Mouse (Mus musculus) splenic B cell, adult 2 months (primary cell): ENCODE results near the gene Rbm26.

ENCODE experiments used
- DNase-seq: peaks from one replicate; pipeline ENCODE4 v3.0.0-alpha.2; 2011; ENCODE audit warnings: low read depth, low spot score
- H3K27me3 ChIP-seq: 2 replicates; pipeline ENCODE4 v1.6.1; 2012; ENCODE audit warnings: mild to moderate bottlenecking, low read length, moderate library complexity, mixed read lengths; ENCODE audit not compliant: control insufficient read depth, poor library complexity, insufficient read depth, severe bottlenecking
- H3K36me3 ChIP-seq: 2 replicates; pipeline ENCODE4 v1.6.1; 2012; ENCODE audit warnings: mild to moderate bottlenecking, low read length, moderate library complexity, mixed read lengths; ENCODE audit not compliant: control insufficient read depth, poor library complexity, insufficient read depth, severe bottlenecking

Gene Rbm26

DNA sequence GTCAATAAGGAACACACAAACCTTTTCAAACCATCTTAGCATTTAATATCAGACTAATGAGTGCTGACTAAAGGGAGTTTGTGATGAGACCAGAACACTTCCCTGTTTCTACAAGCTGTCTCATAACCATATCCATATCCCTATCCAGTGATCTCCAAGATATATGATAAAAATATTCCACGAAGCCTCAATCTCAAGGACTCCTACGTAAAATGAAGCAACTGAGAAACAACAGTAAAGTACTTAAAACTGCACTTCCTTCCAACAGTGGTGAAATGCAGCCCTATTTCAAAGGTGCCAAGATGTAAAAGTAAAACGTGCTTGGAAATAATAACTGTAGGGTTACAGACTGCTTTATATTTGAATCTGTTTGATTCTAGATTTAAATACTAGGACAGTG, 43.1 kb downstream of the Rbm26 start:
- H3K36me3 ChIP-seq = no peaks in the 10 kb centered on the region
- H3K27me3 ChIP-seq = no peaks in the 10 kb centered on the region
- no peak for DNase-seq

GRCm38 (mm10) chr14:105127715-105128385, 49.3 kb downstream of the Rbm26 start:
- DNase-seq = peak; percentile 8
- Histone ChIP-seq H3K36me3 (peaks cover 12% of the 10 kb centered on the region), H3K27me3 (no peaks in the 10 kb centered on the region)

DNA sequence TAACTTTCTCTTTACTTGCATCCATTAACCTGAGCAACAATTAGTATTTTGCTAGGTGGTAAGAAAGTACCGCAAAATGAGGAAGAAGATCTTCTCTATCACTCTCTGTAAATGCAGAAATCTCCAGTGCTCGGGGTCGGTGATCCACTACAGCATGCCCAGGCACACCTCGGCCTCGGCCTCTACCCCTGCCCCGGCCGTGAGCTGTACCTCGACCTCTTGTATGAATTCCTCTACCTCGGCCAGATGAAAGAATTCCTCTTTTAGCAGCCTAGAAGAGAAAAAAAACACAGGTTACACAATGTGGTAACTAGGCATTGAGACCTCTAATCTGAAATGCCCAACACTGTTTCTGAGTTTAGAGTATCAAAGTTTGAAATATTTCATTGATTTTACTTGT, 52.6 kb downstream of the Rbm26 start:
- no peak for DNase-seq
- H3K27me3 ChIP-seq = no peaks in the 10 kb centered on the region
- peaks cover 14% of the 10 kb centered on the region for H3K36me3 ChIP-seq

- no peak for DNase-seq
- Histone ChIP-seq H3K36me3 (no peaks in the 10 kb centered on the region; the same call in 1 of the 2 replicates), H3K27me3 (no peaks in the 10 kb centered on the region)
Measured at GRCm38 (mm10) chr14:105115402-105115801, 61.7 kb downstream of the Rbm26 start.

GRCm38 (mm10) chr14:105106252-105106651, 70.9 kb downstream of the Rbm26 start:
- H3K36me3 ChIP-seq = no peaks in the 10 kb centered on the region
- no peak for DNase-seq
- no peaks in the 10 kb centered on the region for H3K27me3 ChIP-seq

GRCm38 (mm10) chr14:105098861-105099260, 78.3 kb downstream of the Rbm26 start:
- DNase-seq = no peak
- no peaks in the 10 kb centered on the region for H3K27me3 ChIP-seq
- no peaks in the 10 kb centered on the region for H3K36me3 ChIP-seq

GRCm38 (mm10) chr14:105096221-105096620, 80.9 kb downstream of the Rbm26 start:
- Histone ChIP-seq H3K27me3 (no peaks in the 10 kb centered on the region; the same call in 1 of the 2 replicates), H3K36me3 (no peaks in the 10 kb centered on the region)
- peak; percentile 5 for DNase-seq

- Histone ChIP-seq H3K27me3 (no peaks in the 10 kb centered on the region), H3K36me3 (no peaks in the 10 kb centered on the region)
- no peak for DNase-seq
Measured at GRCm38 (mm10) chr14:105087001-105087400, 90.1 kb downstream of the Rbm26 start.

- DNase-seq = no peak
- Histone ChIP-seq H3K36me3 (no peaks in the 10 kb centered on the region), H3K27me3 (no peaks in the 10 kb centered on the region)
Measured at GRCm38 (mm10) chr14:105085332-105085993, 91.7 kb downstream of the Rbm26 start.

DNA sequence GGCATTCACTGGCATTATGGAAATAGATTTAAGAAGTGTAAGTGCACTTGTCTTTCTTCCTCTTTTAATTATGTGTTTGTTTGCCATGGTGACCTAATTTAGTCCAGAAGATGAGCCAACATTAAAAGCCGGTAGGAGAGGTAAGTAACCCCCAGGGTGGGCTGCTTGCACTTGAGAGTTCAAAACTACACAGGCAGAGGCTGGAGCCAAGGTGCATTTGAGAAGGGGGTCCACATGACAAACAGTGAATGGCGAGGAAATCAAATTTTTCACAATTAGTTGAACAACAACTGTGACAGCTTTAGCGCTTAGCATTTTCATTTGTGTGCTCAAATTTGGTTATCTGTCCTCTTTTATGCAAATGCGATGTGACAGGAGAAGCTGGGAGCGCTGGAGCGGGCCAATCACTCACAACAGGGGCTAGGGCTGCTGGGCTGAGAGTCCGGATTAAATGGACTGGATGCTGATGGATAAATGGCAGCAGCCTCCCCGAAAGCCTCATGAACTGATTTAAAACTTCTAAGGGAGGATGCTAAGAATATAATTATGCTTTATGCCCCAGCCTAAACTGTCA, 92.3 kb downstream of the Rbm26 start:
- DNase-seq = no peak

DNA sequence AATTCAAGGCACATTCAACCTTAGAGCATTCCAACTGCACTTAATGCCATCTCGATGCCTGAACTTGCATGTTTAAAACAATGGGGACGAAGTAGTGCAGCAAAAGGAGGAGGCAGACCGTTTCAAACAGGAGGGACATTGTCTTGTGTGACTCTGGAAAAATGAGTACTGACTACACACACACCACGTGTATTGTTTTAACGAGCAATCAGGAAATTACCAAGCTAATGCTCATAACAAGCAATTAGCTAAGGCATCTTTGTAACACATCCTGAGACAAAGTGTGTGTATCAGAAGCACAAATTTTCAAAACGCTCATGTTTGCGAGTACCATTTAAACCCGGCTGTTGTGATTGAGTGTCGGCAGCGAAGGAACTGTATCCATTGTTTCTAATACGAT, 93.0 kb downstream of the Rbm26 start:
- Histone ChIP-seq H3K36me3 (no peaks in the 10 kb centered on the region), H3K27me3 (no peaks in the 10 kb centered on the region)
- DNase-seq = no peak

More for the DNA sequence above, 92.3 kb downstream of the Rbm26 start:
- Histone ChIP-seq H3K27me3 (no peaks in the 10 kb centered on the region), H3K36me3 (no peaks in the 10 kb centered on the region)

DNA sequence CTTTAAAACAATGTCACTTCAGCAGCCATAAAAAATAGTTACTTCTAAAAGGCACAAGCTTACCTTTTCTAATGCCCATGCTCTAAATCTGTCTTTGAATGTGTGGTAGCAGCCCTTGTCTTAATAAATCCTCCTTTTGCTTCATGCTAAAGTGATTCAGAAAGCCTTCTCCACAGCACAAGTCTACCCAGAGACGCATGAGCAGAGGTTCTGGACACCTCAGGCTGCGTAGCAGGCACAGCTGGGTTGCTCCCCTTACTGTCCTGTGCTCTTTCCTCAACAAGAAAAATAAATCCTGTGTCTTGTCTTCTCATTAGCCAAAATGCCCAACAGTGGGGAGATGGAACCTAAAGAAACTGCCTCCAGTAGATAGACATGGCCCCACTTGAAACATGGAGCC, 102.4 kb downstream of the Rbm26 start:
- Histone ChIP-seq H3K36me3 (no peaks in the 10 kb centered on the region), H3K27me3 (no peaks in the 10 kb centered on the region; the same call in 1 of the 2 replicates)
- DNase-seq = no peak

- DNase-seq = no peak
- Histone ChIP-seq H3K36me3 (no peaks in the 10 kb centered on the region), H3K27me3 (no peaks in the 10 kb centered on the region; the same call in 1 of the 2 replicates)
Measured at GRCm38 (mm10) chr14:105074376-105074775, 102.8 kb downstream of the Rbm26 start.

- H3K36me3 ChIP-seq = no peaks in the 10 kb centered on the region
- DNase-seq = no peak
- H3K27me3 ChIP-seq = no peaks in the 10 kb centered on the region
Measured at GRCm38 (mm10) chr14:105071010-105071509, 106.1 kb downstream of the Rbm26 start.
